Mouse (Mus musculus): ENCODE results near the gene Lysmd4. TPM values are rescaled to one million over a fixed set of nuclear protein-coding genes. Genes with fewer than 3 reads are reported as not detected.

Lysmd4 gene
- polyA plus RNA-seq (2012) = 2.0 and 2.2 TPM in 2 replicates

DNA sequence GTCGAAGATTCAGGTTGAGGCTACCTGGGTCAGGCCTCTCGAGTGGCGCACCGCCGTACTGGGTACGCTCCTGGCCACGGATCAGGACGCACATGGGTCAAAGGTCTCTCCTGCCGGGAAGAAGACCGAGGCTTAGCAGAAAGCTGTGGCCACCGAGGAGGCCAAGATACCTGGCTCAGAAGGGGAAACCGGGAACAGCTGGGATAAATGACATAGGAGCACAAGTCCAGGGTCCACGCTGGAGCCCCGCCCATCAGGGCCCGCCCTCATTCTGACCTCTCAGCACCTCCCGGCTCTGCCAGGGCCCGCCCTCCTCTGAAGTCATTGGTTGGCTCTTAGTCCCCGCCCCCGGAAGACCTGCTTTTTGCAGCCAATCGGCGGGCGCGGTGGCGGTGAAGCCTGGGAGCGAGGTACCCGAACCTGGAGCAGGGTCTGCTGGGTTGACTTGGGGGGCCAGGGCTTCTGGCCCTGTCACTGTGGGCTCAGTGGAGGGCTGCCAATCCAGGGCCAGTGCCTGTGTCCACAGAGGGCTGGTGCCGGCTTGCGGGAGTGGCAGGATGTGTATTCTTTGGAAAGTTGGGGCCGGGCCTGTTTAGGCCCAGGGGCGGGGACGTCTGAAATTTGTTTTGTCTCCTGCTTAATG, at the start of gene Lysmd4:
TSS of gene Lysmd4 (plus strand) at position 325 of the 643 bp plus-strand sequence.
- TF ChIP-seq GATA1 (IDR thresholded peaks at IDR 0.05; ENCODE audit: low read length) = no peak

DNA sequence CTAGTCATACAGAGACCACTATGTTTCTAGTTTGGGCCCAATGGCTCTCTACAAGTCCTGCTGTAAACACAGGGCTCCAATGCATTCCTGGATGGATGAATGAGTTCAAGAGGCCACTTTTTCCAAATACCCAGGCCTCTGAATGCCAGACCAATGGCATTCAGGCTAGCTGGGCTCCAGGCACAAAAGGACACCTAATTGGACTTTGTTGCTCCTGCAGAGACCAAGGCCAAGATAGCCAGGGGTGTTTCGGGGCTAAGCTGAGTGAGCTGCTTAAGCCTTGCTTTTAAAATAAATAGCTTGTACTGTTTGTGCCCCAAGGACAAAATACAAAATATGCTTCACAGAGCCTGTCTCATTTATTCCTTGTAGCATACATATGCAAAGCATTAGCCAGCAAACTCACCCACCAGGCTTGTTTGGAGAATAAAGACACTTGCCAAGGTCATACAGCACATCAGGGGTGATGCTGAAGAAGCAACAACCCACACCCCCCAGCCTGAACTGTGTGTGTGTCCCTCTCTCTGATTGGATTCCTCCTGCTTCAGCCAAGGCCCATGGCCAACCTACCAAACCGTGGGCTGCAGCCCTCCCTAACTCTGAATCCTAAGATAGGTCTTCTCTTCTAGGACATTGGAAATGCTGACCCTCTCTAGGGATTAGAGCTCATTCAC, 48.7 kb upstream of the Lysmd4 start:
- TF ChIP-seq GATA1 (IDR thresholded peaks at IDR 0.05; ENCODE audit: low read length) = no peak

GRCm38 (mm10) chr7:67183786-67184185, 38.6 kb upstream of the Lysmd4 start:
- TF ChIP-seq GATA1 (IDR thresholded peaks at IDR 0.05; ENCODE audit: low read length) = no peak

GRCm38 (mm10) chr7:67199412-67199811, 22.9 kb upstream of the Lysmd4 start:
- TF ChIP-seq GATA1 (IDR thresholded peaks at IDR 0.05; ENCODE audit: low read length) = no peak

DNA sequence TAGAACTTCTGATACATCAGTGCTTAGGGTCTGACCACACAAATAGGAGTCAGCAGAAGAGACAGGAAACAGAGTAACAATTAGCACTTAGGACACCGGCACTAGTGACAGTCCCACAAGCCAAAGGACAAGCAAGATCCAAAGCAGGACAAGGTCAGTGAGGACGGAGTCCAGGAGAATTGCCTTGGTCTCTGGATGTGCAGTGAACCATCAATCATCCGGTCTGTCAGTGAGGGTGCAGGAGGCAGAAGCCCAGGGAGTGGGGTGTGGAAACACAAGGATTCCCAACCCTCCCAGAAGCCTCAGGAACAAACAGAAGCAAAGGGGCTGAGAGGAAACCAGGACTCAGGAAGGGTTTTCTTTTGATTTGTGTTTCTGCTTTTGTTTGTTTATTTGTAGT, 18.7 kb upstream of the Lysmd4 start:
- TF ChIP-seq GATA1 (IDR thresholded peaks at IDR 0.05; ENCODE audit: low read length) = no peak

DNA sequence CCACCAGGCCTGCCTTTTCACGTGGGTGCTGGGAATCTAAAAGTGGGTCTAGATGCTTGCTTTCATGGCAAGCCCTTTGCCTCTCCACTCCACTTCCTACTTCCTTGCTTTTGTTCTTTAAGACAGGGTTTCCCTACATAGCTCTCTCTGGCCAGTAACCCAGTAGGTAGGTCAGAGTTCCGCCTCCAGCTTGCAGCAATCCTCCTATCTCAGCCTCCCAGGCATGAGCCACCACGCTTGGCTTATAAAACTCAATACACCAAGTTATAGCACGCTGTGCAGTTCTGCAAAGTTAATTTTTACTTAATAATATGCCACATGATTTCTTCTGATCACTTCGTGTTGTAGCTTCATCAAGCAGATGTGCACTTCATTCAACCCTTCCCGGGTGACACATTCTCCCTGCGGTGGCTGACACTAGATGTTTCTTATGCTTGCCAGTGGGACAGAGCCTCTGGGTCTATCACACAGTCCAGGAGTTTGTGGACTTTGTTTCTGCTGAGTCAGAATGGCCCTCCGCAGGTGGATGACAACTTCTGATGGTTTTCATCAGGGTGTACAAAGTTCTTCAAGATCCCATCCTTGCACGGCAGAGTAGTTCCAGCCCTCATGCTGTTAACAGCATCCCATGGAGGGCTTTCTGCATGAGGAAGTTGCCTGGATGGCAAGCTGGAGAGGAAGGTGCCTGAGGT, 16.5 kb upstream of the Lysmd4 start:
- no peak for TF ChIP-seq GATA1 (IDR thresholded peaks at IDR 0.05; ENCODE audit: low read length)

DNA sequence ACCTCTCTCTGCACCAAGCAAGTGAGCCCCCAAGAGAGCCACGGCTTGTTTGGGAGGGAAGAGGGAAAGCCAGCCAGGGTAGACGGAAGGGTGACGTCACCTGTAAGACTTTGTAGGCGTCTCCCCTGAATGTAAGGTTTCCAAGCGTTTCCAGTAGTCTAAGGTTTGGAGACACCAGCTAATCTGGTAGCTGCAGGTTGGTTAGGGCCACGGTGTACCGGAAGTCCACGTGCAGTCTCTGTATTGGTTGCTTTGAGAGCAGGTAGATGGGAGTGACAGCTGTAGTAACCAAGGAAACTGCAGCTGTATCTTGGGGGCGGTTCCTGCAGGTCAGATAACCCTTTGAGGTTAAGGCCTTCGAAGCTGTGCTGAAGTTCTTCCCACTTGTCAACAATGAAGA, 15.8 kb upstream of the Lysmd4 start:
- TF ChIP-seq GATA1 (IDR thresholded peaks at IDR 0.05; ENCODE audit: low read length) = no peak

DNA sequence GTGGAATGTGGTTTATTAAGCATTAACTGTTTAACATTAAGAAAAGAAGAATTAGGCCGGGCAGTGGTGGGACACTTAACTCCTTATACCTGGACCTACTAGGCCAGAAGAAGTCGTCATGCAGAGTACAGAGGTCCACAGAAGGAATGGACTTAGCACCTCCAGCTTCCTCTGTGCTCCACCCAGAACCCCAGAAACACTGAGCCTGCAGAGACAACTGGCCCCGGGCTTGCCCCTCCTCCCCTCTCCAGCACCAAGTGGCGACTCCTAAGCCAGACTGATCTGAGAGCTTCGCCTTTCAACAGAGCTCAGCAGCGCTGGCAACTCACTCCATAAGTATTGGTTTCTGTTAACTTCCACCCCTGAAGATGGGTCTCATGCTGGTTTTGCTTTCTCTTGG, 14.6 kb upstream of the Lysmd4 start:
- TF ChIP-seq GATA1 (IDR thresholded peaks at IDR 0.05; ENCODE audit: low read length) = no peak

- TF ChIP-seq GATA1 (IDR thresholded peaks at IDR 0.05; ENCODE audit: low read length) = no peak
Measured at GRCm38 (mm10) chr7:67208317-67208716, 14.0 kb upstream of the Lysmd4 start.

DNA sequence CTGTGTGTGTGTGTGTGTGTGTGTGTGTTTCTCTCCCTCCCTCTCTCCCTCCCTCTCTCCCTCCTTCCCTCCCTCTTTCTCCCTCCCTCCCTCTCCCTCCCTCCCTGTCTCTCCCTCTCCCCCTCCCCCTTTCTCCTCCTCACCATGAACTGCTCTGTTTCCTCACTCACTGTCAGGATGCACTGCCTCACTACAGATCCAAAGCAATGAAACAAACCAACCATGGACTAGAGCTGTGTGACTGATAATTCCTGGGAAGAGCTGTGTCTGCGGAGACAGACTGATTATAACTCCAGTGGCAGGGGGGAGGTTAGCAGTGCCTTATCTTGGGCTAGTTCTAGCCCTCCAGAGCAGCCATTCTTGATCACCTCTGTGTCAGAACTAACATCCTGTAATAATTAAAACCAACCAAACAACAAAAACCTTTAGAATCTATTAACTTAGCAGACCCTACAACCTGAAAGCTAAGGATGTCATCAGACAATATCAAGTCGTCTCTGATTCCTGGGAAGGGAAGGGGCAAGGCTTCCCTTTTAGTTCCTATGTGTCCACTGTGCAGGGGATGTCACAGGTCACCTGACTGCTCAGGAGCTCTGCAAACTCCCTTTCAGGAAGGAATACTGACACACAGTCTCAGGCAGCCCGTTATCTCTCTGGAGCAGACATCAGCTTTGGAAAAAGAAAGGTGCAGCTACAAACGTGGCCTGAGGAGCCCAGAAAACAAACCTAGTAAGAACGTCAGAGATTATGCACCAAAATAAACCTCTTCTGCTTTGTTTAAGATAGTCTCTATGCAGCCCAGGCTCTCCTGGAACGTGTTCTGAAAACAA, 12.1 kb upstream of the Lysmd4 start:
- TF ChIP-seq GATA1 (IDR thresholded peaks at IDR 0.05; ENCODE audit: low read length) = no peak

DNA sequence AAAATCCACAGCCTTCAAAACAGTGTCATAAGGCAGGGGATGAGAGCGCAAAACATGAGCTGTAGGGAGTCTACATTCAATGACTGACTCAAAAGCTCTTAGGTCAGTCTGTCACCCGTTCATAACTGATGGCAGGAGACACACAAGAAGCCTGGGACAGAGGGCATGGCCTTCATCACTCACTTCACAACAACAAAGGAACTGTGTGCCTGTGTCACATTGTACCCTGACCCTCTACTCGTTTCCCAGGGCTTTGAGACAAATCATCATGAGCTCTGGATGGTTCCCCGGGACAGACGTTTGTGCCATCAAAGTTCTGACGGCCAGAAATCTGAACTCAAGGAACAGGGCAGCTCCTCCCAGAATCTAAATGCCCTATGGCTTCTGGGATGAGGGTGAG, 11.0 kb upstream of the Lysmd4 start:
- TF ChIP-seq GATA1 (IDR thresholded peaks at IDR 0.05; ENCODE audit: low read length) = no peak

DNA sequence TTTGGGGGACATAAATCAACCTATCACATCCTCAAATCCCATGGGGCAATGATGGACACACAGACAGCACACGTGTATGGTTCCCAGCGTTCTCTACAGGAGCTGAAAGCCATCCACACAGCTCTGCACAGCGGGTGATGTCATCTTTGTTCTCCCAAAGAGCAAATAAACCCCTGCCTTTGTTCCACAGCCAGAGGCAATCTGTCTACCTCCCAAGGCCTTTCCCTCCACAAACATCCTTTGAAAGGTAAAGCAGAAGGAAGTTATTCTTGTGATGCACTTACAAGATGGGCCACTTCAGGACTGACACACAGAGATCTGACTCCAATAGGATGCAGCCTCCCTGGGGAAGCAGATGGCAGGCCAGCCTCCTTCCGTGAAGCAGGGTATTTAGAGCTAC, 10.4 kb upstream of the Lysmd4 start:
- TF ChIP-seq GATA1 (IDR thresholded peaks at IDR 0.05; ENCODE audit: low read length) = no peak

DNA sequence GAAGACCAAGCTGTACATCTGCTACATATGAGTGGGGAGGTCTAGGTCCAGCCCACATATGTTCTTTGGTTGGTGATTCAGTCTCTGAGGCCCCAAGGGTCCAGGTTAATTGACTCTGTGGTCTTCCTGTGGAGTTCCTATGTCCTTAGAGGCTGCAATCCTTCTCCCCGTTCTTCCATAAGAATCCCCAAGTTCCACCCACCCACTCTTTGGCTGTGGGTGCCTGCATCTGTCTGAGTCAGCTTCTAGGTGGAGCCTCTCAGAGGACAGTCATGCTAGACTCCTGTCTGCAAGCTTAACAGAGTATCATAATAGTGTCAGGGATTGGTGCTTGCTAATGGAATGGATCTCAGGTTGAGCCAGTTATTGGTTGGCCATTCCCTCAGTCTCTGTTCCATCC, 8.8 kb upstream of the Lysmd4 start:
- TF ChIP-seq GATA1 (IDR thresholded peaks at IDR 0.05; ENCODE audit: low read length) = no peak

- no peak for TF ChIP-seq GATA1 (IDR thresholded peaks at IDR 0.05; ENCODE audit: low read length)
Measured at GRCm38 (mm10) chr7:67216351-67216750, 6.0 kb upstream of the Lysmd4 start.

DNA sequence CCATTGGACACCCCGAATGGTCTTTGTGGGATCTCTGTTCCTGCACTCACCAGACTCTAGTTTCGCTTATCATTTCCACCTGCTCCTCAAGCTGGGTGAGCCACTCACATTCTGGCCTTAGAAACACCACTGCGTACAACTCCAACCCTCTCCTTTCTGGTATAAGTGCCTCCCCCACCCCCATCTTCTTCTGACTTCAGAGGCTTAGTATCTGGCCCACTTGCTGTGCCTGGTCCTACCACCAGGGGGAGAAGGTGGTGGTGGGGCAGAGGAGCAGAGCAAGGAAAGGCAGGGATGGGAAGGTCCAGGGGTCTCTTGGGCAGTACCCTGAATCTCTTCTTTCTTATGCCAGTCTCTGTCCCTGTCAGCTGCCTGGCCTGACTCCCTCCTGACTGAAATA, 5.3 kb upstream of the Lysmd4 start:
- TF ChIP-seq GATA1 (IDR thresholded peaks at IDR 0.05; ENCODE audit: low read length) = no peak

Measured in G1E-ER4 (cell line).